Mouse (Mus musculus): ENCODE data around the gene Clec12b. TPM values are rescaled to one million over a fixed set of nuclear protein-coding genes. Genes with fewer than 3 reads are reported as not detected.

Gene Clec12b
- not detected in 2 replicates for total RNA-seq (2021)
- long read RNA-seq, result 0 reads

DNA sequence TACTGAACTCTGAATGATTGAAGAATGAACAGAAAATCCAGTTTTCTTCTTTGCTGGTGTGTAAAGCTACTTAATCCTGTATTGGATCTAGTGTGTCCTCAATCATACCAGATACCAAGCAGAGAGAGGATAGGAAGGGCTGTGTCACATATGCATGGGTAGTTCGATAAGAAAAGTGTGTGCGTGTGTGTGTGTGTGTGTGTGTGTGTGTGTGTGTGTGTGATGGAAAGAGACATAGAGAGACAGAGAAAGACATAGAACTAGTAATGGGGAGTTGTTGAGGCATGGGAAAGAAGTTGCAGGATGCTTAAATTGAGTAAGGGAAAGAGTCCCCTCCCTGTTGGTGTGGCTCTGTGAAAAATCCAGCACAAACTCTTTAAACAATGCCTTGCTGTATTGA, at the start of gene Clec12b:
Gene Clec12b (minus strand): TSS at position 101 of the 400 bp plus-strand sequence.
- no peak for DNase-seq

DNA sequence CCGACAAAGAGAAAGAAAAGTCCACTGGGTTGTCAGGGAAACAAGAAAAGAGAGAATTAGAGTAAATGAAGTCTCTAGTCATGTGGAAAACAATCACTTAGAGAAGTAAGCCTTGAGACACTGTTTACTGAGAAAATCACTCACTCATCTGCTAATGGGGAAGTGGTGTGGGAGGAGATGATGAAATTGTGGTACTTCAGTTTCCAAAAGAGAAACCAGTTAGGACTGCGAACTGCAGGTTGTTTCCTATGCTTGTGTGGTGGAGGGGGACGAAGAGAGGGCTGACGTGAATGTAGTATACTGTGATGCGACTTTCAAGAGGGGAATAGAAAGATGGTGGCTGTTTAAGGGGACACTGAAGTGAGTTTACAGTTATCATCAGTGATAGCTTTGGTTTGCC, 48.6 kb upstream of the Clec12b start:
- no peak for DNase-seq

DNA sequence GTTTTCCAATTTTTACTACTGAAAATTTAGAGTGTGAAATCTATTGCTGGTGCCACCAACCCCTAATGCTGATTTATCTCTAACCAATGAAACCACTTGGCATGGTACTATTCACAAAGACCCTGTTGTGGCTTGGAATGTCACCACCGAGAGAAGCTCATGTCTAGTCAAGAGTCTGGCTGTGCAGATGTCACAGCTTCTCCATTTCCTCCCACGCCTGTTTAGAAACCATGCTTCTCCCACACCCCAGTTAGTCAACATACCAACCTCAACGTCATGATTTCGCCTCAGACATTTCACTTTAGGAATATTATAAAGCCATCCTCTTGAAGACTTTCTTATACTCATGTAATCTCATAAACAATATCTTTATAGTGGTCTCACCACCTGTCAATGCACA, 41.6 kb upstream of the Clec12b start:
- no peak for DNase-seq

DNA sequence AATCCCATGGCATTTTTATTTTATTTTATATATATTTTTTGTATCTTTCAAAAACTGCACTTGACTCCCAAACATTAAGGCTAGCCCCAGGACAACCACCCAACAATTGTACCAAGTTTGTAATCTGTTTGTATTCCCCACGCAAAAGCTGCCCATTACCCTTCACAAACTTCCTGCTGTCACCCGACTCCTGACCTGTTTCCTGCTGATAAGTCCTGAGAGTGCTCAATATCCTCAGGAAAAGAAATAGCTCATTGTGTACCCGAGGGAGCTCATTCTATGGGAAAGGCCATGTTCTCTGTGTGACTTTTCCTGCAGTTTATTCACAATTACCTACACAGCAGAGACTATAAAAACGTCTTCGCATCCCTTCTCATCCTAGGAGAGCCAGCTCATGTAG, 40.1 kb upstream of the Clec12b start:
- DNase-seq, result no peak

DNA sequence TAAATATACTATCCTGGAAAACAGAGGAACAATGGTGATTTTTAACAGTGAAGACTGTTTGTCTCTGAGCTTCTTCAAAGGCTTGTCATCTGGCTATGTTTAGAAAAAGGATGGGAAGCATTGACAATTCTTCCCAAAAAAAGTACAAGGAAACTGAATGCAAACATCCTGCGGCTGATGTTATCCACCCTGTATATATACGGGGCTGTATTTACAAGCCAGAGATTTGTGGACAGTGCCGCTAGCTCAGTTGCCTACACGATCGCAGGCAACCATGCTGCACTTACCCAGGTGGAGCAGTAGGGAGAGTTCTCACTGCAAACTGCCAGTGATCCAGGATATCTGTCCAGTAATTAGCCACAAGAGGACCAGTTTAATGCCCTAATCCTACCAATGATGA, 39.5 kb upstream of the Clec12b start:
- DNase-seq, result no peak

DNA sequence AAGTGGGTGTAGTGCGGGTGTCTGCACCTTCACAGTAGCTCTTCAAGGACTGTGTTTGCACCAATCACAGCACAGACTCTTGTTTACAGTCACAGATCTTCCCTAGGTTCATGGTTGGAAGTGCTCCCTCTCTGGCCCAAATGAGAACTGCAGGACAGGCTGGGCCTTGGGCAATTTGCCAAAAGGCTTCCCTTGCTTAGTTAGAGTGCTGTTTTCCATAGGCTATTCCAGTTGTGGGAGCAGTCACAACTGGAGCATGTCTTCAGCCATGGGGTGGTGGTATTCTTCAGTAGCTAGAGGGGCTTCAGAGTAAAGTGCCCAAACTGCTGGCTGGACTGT, 38.0 kb upstream of the Clec12b start:
- DNase-seq, result peak; percentile 75

DNA sequence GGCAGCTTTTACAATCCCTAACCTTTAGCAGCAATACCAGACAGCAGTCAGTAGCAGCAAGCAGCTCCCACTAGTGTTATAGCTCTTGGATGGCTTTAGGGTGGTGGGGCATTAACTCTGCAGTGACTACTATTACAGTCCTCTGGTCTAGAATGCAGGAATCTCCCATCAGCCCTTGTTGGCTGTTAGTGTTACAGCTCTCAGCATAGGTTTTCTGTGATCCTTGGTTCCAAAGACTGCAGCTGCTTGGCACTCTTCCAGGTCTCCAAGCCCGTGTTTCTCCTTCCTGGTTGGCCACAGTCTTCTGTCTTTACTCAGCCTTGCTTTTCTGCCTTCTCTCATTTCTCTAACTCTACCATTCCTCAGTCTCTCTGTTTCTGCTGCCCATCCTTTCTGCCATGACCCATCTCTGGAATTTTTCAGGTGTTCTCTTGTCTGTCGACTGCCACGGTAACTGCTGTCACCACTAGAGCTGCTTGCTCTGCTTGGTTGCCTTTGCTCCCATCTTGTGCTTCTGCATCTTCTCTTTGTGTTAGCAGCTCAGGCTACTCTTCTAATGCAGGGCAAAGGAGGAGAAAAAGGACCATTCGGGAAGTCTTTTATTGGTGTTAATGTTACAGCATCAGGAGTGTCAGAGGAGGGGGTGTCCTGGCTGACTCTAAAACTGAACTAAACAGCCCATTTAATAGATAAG, 37.5 kb upstream of the Clec12b start:
- peak; percentile 12 for DNase-seq

DNA sequence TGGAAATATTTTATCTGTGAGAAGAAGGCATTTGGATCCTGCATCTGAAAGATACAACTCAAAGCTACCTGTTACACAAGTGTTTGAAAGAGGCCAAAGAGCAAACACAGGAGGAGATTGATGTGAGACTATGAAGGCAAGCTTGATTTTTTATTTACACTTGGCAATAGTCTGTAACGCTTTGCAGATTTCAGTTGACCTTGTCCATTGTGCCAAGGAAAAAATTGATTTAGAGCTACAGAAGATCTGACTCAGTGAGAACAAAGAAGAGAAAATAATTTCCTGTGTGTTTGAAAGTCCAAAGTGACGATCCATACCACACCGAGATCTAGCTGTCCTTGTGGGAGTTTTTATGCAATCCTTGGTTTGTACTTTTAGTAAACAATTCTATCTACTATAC, 36.6 kb upstream of the Clec12b start:
- DNase-seq, result no peak

DNA sequence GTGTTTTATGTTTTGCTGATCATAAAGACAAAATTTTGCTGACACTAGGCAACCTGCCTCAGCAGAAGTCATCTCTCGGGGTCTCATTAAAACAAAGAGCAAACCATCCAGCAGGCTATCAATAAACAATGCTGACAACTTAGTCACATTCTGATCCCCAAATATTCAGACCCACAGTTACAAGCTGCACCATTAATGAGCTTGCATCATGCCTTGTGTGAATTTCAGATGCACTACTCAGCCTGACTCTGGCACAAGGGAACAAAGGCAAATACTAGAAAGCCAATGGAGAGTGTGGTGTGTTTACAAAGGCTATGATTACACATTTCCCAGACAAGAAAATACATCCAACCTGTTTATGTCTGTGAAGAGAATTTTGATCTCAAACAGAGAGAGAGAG, 28.5 kb upstream of the Clec12b start:
- no peak for DNase-seq

DNA sequence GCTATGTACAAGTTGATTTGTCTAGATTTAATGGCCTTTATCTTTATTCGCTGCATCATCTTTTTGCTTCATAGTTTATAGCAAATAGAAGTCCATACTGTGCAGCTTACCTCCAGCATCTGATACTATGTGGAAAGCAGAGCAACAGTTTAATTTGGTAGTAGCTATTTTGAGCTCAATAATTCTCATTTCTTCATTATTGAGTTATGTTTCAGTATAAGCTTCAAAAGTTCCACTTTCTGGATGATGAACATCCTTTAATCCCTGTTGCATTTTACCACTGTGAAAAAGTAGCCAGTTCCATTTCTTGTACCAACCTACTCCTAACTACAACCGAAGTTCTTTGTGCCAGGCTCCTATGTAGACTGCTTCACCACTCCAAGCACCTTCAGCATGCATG, 22.9 kb upstream of the Clec12b start, which contains the start of gene Clec9a:
Gene Clec9a (plus strand): TSS at position 301 of the 400 bp plus-strand sequence.
- no peak for DNase-seq

DNA sequence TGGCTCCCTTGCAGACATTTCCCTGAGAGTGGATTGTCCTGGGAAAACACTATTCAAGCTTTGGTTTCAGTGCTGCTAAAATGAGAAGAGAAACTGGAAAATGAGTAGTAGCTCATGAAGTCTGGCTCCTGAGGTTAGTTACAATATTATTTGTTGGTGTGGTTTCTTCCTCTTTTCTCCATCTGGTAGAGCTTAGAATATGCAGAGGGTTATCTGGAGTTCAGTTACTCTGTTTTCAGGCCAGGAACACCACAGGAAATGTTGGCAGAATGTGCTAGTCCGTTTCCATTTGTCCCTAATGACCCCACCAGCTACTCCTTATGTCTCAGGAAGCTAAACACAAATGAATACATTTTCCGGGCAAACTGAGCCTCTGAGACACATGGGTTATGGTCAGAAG, 21.6 kb upstream of the Clec12b start:
- no peak for DNase-seq

DNA sequence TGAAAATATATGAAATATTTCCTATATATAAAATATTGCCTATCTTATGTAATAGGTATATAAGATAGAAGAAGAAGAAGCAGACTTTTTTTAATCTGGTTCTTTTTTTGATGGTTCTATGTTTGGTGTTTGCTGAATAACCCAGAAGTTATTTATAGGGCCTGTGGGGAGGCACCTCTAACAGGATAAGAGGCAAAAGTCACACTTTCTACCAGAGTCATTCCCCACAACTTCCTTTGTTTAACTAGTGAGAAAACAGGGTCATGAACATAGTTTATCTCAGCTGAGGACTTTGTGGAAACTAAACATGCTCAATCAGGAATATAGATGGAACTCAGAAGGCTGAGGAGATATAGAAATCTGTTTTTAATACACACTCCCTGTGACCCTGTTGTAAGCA, 20.3 kb upstream of the Clec12b start:
- no peak for DNase-seq

DNA sequence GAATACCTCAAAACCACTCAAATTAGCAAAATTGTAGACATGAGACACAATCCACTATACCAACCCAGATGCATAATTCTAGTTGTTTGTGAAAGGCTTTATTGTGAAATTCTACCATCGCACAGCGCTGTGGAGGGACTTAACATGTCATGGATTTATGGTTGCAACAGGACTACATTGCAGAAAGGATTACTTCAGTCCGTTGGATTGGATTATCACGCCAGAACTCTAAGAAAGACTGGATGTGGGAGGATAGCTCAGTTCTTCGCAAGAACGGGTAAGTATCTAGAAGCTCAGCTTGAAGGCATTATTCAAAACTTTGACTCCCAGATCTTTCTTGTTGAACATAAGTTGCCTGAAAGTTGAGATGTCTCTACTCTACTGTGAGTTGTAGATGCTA, 17.7 kb upstream of the Clec12b start:
- DNase-seq, result no peak

DNA sequence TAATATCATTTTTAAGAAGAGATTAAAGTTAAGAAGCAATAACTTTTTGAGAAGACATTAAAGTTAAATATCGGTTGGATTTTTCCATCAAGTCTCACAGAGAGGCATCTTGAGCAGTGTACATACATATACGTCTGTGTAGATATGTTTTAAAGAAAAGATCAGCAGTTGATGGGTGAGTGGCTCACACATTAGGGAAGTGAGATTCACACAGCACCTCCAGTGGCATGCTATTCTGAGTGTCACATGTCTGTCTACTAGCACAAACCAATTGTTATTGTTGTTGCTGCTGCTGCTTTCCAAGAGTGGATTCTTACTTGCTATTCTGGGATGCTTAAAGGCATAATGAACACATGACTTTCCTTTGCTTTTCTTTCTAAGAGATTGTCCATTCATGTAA, 16.7 kb upstream of the Clec12b start:
- no peak for DNase-seq

DNA sequence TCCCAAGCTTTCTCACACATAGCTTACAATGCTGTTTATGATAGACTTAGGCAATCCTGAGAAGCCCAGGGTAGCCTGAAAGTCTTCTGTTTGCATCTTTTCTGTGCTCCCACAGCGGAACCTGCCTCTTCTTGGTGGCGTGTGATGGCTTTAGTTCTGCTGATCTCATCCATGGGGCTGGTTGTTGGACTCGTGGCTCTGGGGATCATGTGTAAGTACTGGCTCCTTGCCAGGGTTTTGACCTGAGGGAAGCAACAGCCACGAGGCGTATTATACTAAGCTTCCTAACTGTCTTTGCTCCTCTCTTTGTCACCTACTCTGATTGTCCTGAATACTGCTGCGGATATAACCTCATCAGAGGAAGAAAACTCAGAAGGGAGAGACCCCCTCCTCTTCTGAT, 14.3 kb upstream of the Clec12b start:
- DNase-seq, result peak; percentile 7

DNA sequence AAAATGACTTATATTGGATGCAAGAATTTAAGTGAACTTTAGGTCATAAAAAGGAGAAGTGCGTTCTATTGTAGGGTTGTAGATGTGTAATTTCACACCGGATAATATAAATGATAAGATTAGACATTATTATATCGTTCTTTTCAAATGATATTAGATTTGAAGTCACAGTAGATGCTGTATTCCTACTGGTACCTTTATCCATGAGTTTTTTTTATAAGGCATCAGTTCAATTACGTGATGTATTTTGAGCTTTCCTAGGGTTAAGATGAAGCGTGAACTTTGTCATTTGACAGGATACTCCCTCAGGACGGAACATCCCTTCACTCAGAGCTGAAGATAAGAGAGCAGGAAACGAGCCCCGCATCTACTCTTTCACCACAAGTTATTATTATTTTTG, 11.3 kb upstream of the Clec12b start, which contains the start of gene Clec1b:
Gene Clec1b (plus strand): TSS at position 301 of the 400 bp plus-strand sequence.
- no peak for DNase-seq

DNA sequence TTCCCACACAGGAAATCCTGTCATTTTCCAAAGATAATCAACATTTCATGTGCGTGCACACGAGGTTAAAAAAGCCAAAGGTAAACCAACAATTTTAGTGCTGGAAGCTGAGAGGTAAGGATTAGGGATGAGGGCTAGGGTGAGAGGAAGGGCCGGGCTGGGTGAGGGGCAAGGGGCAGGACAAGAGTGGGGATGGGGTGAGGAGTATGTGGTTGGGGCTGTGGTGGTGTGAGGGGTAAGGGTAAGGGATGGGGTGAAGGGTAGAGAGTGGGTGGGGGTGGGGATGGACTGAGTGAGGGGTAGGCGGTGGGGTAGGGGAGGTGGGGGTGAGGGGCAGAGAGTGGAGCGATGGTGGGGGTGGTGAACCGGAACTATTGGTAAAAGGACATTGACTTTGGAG, 8.1 kb upstream of the Clec12b start:
- no peak for DNase-seq

DNA sequence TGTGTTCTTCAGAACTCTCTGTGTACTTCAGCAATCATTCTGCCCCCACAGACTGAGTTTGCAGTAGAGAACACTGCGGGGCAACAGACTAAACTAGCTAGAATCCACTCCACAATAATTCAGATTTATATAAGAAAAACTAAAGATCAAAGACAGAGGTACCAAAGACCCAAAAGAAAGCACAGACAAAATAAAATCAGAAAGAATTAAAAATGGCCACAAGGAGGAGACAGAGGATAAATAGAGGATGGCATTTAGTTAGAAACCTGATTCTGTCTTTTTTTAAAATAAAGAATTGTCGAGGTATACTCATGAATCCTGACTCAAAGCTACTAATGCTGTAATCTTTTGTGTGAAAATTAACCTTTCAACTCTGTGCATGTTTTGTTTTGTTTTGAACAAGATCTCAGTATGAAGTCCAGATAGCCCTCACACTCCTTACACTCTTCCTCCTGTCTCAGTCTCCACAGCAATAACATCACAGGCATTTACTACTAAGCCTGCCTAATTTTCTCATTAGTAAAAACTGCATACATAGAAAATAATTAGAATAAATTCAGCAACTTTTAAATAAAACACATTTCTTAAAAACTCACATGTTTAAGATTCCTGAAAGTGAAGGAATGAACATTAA, 7.5 kb upstream of the Clec12b start:
- no peak for DNase-seq

DNA sequence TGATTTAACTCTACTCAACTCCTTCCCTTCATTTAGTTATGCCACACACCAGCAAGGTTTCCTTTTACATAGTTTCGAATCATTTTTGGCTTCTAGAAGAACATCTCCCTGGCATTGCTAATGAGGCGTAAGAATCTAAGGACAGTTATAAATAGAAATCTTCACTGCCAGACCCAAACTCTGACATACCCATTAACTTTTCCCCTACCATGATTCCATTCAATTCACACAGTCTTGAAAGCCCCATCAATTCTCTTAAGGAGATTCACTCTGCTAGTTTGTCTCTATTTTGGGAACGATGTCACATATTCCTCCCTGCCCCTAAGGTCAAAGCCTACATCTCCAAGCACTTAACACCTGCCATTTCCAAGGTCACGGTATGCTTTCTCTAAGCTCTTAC, 674 bp downstream of the Clec12b start:
- no peak for DNase-seq

DNA sequence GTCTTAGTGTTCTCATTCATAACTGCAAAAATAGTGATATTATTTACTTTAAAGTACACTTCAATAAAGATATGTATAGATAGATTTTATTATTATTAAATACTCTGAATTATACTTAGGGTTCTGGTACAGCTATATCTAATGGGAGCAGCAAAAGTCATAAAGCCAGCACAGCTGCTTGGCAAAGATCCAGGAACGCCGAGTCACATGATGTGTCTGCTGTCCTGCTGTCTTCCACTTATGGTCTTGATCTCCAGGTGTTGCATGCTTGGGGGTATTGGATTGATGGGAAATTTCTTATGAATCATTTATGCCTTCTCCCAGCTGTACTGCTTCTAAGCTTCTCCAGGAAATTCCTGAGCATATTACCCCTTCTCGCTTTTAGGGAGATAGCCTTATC, 2.2 kb downstream of the Clec12b start:
- DNase-seq, result no peak

DNA sequence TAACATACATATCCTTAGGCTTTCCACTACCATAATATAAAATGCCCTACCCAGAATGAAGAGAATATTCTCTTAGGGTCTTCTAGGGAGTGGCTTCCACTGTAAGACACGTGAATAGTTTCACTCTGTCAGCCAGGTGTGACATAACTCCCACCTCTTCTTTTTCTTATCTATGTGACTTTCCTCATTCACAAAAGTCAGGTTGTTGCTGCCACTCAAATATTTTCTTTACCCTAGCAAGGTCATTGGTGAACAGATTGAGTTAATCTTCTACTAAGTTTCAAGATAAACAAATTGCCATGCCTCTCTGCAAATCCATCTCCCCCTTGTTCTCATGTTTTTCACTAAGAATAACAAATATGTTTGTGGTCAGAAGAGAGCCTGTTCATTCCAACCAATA, 3.9 kb downstream of the Clec12b start:
- DNase-seq, result no peak

DNA sequence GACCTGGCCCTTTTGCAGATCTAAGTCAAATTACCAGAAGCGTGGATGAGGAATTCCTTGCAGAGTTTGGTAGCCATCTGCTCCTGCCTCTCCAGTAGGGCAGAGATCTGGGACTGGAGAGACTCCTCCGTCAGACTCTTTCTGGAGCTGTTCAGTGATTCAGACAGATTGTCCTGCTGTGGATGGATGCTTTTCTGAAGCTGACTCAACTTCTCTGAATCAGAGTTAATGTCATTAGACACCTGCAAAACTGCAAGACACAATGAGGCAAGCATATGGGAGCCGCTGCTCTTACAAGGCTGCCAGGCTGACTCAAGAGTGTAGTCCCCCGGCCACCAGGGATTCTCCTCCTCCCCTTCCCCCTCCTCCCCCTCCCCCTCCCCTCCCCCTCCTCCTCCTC, 5.2 kb downstream of the Clec12b start:
- DNase-seq, result no peak

DNA sequence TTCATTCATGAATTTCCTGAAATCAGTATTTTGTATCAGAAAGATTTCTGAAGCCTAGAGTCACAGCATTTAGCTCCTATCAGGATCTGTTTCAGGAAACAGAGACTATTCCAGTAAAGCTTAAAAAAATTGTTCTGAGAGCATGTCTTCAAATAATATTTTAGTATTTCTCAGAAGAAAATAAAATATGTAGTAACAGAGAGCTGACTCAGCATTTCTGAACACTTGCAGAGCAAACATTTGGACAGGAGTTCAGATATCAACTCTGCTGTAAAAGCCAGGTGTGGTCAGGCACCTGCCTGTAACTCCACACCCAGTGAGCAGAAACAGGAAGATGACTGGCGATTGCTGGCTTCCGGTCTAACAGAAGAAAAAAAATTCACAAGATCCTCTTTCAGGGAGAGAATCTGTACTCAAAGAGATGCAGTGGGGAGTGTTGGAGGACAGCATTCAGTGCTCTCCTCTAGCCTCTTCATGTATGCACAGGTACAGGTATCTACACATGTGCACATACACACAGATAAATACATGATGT, 10.7 kb downstream of the Clec12b start:
- DNase-seq, result no peak

All from adrenal gland, postnatal 25 days (tissue).